Mouse (Mus musculus) right cerebral cortex, adult 2 months (tissue): Measurements from ENCODE around the gene Klhl5.

Experiments used
- DNase-seq, 2 experiments: peaks; one replicate each; pipeline ENCODE4 v3.0.0; 2021 to 2022; ENCODE audit warnings: low spot score in 2 of 2

The Klhl5 gene

DNA sequence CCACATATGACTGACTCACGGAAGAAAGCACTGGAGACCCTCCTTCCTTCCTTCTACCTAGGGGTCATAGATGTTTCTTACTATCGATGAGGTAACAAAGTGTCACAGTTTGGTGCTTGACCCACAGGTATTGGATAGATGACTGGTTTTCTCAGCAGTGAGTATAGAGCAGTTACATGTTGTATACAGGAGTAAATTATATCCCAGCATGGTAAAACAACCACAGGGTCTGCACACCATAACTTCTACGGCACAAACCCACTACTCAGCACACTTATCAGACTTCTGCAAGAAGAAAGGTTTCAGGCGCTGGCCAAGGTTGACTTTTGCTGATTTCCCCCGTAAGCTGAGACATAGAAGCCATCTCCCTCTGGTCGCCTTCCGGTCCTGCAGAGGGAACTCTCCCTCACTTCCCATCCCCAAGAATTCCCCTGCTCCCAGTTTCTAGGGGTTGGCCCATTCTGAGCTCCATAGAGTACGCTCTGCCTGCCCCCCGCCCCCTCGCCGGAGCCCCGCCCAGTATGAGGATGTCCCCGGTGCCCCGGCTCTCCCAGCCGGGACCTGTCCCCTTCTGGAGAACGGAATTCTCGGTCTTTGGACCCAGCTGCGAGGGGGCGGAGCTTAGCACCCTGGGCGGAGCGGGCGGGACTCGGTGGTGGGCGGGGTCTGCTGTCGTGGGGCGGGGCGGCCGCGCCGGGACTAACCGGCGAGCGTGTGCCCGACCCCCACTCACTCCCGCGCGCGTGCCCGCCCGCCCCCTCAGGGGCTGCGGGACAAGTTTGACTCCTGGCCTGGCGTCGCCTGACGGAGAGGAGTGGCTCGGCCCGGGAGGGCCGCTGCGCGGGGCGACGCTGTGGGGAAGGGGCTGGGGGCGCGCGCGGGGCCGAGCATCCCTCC lies at the start of gene Klhl5:
Gene Klhl5, plus strand, starts transcription at position 664 of the 897 bp plus-strand sequence.
- peak; percentile 75 to 76 for DNase-seq

DNA sequence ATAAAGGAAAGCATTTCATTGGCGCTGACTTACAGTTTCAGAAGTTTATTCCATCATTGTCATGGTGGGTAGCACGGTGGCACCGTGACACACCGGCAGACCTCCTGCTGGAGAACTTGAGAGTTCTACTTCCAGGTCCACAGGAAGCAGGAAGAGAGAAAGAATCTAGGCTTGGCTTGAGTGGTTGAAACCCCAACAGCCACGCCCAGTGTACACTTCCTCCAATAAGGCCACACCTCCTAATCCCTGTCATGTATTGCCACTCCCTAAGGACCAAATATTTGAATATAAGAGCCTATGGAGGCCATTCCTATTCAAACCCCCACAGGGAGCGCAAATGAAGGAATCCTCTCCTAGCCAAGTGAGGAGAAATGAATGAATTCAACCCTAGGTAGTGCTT lies 49.7 kb upstream of the Klhl5 start:
- no peak for DNase-seq

DNA sequence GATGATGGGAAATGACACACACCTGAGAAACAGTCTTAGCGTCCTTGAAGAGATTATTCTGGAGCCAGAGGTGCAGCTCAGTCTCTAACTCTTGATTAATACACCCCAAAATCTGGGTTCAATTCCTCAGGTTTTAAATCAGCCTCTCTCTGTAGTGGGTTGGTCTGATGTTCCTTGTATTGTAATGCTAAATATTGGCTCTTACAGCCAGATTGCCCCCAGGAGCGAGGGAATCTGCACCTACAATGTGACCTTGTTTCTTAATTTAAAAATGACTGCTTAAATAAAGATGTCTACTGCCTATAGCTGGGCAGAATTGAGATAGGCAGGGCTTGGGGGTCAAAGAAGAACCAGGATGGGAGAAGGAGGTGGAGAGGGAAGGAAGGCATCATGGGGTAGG lies 47.5 kb upstream of the Klhl5 start:
- DNase-seq: no peak

DNA sequence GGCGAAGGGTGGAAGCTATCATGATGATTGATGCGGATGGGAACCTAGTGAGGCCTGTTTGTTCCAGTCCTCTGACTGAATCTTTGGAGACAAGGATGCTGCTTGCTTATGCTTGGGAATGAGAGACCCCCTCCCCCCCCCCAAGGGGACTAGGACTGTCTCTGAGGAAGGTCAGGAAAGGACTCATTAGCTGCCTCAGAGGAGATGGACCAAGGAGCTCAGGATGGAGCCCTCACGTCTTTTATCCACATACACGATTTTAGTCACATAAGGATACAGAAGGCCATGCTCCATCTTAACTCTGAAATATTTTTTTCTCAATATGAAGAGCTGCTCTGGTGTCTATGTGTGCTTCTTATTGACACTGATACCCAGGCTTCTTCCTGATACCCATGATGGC lies 45.1 kb upstream of the Klhl5 start:
- DNase-seq: no peak

DNA sequence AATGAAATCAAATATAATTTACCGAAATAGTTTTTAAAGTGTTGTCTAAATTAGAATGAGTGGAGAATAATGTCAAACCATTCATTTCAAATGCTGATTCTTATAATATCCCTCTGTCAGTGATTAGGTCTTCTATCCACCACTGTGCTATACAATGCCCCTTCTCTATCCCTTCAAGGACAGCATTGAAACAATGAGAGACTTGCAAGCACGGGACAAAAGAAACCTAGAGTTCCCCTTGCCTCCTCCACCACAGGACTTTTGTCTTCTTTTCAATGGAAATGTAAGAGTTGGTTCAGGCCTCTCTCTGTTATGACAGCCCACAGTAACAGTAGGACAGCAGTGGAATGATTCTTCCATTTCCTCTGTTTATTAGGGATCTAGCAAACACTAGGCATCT lies 44.1 kb upstream of the Klhl5 start:
- no peak for DNase-seq

DNA sequence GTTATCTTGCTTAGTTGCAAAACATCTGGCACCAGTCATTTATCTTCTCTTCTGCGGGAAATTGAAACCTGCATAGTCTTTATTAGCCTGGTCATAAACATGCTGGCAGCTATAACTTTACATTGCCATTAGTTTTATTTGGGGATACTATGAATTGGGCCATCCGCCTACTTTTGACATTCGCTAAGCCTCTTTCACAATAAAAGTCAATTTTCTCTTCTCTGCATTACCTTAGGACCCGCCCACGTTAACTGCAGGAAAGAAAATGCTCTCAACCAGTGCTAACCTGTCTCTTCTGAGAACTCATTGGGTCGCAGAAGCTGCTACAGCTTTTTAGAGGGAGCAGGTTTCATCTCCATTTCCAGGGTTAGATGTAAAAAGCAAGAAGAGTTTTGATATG lies 39.2 kb upstream of the Klhl5 start:
- no peak for DNase-seq

DNA sequence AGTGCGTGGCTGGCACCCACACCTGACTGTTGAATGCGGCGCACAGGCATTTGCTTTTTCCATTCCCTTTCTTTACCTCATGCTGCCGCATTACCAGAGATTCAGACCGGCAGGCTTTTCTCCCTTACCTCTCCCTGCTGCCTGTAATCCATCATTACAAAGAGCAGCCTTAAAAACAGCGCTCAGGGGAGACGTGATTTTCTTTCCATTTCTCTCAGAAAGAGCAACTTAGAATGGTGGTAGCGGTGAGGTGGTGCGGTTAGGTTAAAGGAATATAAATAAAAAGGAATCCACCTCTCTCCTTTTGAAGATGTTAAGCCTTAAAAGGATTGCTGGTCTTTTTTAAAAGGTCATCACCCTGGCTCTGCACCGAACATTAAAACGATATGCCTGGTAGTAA lies 37.5 kb upstream of the Klhl5 start:
- DNase-seq: no peak

DNA sequence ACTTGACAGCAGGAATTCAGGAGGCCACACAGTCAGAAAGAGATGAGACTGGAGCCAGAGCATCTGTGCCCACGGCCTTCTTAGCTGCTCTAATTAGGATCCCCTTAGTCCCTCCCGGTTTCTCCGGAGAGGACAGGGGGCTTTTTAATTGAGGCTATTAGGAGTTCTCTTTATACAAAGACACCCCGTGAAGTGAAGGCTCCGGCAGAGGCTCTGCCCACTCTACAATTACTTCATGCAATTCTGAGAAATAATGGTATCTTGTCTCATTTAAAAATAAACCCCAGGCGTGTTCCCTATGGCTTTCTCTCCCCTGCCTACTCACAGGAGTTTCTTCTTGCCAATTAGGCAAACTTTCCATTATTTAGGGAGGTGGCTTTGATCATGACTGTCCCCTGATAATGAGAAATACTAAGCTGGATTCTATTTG lies 35.6 kb upstream of the Klhl5 start:
- DNase-seq: peak; percentile 5 to 11

DNA sequence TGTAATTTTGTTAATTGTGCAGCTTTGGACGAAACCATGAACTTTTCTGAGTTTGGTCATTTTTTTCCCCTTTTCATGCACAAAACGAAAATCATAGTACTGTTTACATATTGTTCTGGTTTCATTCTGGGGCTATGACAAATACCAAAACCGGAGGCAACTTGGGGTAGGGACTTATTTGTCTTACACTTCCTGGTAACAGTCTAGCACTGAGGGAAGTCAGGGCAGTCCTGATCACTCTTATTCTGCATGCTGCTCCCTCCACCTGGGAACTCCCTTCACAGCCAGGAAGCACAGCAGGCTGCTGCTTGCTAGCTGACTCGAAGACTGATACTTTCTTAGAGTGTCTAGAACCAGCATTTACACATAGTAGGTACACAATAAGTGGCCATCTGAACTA lies 34.1 kb upstream of the Klhl5 start:
- DNase-seq: no peak

DNA sequence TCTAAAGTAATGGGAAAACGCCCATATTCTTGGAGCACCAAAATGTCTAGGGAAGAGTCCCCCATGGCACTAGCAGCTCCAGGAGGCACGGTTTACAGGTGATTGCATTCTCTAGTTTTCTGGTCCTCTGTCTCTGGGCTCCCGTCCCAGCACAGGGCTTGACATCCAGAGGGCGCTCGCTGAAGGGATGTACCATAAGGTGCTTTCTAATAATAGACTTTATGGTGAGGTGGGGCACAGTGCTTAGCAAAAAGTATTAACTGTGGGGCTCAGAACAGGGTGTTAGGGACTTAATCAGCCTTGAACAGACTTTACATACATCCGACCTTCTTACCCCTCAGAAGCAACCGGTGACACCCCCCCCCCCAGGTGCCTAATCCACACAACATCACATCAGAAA lies 32.6 kb upstream of the Klhl5 start:
- DNase-seq: no peak

DNA sequence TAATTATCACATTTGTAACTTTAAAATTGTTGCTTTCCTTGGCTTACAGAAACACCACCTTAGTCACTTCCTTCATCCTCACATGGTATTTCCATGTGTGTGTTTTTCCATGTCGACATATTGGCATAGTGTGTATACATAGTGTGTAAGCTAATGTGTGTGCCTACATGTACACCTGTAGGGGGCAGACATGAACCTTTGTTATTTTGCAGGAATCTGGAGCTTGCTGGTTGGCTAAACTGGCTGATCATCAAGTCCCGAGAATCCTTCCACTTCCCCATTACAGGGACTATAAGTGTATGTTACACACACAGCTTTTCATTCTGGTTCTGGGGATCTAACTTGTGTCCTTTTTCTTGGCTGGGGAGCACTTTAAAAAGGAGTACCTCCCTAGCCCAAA lies 31.3 kb upstream of the Klhl5 start:
- no peak for DNase-seq

DNA sequence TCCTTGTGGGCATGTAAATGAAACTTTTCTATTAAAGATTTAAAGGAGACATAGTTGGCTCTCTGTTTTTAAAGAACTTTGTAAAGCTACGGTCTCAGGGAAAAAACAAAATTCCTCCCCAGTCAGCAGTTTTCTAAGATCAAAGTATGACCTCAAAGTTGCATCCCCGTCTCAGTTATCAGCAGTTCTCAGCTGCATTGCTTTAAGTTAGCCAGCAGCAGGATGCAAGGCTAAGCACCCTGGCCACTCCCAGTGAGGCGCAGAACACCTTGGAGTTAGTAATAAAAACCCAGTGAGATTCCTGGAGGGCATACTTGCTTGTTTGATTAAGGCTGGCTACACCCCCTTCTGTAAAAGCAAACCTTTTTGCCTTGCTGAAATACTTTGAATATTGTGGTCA lies 30.6 kb upstream of the Klhl5 start:
- DNase-seq: no peak

DNA sequence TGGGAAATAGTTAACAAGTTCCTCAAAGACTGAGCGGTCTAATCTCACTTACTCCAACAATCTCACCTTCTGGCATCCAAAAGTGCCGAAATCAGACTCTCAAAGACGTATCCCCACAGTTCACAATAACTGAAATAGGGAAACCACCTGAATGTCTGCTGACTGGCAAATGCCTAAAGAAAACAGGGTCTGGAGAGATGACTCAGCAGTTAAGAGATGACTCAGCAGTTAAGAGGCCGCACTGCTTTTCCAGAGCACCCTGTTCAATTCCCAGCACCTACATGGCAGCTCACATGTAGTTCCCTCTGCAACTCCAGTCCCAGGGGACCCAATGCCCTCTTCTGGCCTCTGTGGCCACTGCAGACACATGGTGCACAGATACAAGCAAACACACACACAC lies 29.3 kb upstream of the Klhl5 start:
- no peak for DNase-seq

DNA sequence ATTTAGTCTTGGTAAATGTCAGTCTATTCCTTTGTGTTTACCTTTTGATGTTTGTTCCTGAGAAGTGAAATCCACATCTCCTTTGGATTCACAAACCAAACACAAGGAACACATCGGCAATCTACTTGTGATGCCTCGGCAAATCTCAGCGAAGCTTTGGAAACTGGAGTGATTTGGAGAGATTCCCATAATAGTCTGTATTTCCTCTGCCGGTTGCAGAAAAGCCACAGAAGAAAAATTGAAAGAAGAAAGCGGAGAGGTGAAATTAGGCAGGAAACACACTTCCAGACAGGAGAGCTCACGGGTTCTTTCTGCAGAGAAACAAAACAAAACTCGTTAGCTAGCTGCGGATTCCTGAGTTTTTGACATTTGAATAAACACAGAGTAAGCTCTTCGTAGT lies 27.5 kb upstream of the Klhl5 start:
- peak; percentile 53 to 67 for DNase-seq

DNA sequence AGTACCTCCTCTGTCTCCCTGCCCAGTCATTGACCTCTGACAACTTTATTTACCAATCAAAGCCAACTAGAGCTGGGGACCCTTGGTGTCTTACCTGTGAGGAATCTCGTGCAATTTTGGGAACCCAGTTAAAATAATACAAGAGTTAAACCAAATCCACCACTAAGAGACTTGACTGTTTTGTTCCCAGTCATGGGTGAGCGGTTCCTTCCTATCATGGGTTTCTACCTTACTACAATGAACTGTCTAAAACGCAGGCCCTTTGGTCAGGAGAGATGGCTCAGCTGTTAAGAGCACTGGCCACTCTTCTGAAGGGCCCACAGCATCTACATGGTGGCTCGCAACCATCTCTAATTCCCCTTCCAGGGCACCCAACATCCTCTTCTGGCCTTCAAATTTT lies 25.5 kb upstream of the Klhl5 start:
- DNase-seq: no peak

DNA sequence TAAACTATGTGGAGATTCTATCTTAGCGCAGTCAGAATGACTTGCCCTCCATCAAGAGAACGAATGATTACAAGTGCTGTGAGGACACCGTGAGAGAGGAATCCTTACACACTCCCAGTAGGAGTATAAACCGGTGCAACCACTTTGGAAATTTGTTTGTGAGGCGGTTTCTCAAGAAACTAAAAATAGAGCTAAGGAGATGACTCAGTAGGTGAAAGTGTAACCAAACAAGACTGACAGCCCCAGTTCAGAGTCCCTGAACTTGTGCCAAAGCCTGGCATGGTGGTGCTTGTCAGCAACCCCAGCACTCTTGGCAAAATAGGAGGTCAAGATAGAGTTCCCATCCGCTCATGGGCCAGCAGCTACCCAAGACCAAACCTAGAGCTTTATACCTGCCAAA lies 20.8 kb upstream of the Klhl5 start:
- DNase-seq: no peak

DNA sequence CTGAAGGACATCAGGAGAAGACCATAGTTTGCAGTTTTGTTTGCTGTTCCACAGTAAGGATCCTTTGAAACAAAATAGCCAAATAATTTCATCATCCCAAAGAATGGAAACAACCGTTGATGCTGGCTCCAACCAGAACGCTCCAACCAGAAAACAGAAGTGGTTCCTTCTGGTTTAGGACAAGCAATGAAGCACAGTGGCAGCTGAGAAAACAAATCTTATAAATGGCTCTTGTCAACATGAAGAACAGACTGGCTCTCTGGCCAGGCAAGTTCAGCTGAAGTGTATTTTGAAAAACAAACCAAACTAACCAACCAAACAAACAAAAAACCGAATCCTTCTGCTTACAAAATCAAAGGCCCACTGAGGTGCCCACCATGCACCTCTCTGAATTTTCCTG lies 17.6 kb upstream of the Klhl5 start:
- no peak for DNase-seq

DNA sequence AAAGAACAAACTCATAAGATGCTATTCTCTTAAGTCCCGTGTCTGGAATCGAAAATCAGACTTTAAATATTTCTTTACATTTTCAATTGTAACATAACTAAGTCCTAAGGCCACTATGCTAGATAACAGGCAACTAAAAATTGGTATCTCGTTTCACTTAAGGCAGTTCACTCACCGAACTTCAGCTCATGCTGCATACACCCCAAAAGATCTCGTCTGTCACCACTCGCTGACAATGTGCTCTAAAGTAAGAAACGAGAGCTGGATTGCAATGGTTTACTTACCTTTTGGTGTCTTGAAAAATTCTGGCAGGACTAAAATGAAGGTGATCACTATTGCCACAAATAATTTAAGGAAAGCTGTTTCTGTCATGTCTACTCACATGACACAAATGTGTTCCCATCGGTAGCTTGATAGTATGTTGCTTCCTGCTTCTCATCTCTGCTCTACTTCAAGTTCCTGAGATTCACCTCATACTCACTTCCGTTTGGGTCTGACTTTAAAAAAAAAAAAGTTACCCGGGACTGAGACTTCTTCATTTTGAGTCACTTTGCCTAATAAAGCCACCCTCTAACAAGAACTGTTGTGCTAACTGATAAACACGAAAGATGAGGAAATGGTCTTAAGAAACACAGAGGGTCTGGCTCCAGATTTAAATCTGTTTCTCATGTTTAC lies 16.0 kb upstream of the Klhl5 start:
- no peak for DNase-seq

DNA sequence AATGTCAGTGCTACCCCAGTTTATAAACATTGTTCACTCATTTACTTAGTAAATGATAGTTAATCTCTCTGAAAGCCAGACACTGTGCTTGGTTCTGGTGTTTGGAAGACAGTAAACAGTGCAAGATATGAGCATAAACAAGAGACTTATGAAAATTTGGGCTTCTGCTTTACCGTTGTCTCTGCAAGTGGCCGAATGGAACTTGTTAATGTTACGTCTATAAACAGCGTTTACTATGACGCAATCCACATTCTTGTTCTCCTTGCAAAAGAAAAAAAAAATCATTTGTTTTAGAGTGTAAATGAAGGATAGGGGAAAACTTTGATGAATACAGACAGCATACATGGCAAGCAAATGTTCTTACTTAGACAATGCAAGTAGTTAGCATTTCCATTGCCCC lies 15.4 kb upstream of the Klhl5 start, which contains the start of gene Tmem156:
Gene Tmem156, minus strand, starts transcription at position 212 of the 400 bp plus-strand sequence.
- no peak for DNase-seq

DNA sequence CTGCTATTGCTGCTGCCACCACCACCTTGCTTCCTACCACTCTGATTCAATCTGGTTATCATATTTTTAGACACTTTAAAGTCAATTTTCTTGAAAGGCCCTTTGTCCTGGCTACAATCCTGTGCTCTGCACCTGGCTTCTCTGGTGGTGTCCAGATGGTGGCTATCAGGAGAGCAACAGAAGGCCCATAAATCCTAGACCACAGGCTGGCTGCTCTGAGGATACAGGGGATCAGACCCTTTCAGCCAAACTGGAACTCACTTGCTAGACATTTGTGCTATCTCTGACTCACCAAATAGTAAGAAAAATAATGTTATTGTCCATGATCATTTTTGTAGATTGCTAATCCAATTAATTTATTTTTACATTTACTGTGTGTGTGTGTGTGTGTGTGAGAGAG lies 13.6 kb upstream of the Klhl5 start:
- DNase-seq: no peak

DNA sequence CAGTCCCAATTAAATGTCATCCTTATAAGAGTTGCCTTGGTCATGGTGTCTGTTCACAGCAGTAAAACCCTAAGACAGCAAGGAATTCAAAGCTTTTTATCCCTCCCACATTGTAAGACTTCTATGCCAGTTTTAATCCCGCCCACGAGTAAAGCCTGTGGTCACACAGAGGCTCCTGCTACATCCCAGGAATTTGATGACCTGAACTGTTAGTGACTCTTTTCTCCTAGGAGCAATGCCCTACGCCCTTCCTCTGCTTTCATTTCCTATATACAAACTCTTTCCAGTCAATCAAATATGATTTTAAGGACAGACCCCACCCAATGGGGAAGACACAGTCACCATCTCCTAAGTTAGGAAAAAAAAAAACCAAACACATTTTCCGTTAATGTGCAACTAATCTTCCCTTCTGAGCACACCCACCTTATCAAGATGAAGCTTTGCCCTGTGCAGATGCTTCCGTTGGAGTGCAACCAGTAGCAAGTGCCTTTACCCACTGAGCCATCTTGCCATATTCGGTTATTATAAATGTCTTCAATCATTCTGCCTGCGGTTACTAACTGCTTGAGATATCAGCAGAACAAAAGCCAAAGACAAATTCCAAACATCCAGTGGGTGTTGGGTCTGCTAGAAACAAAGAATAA lies 12.3 kb upstream of the Klhl5 start:
- no peak for DNase-seq

DNA sequence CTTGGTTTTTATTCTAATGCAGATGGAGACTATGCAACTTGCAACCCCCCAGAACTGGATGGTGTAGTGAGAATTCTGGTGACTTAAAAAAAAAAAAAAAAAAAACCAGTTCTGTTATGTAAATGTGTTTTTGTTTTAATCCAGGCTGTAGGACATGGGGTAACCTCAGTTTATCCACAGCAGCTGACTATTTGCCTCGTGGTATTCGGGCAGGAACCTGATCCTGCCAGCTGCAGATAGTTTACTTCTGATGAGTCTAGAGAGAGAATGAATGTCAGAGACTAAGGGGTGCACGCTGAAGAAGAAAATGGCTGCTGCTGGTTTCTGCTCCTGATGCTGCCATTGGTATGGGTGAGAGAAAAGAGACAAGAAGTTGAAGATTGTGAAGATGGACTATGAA lies 11.3 kb upstream of the Klhl5 start:
- DNase-seq: no peak

DNA sequence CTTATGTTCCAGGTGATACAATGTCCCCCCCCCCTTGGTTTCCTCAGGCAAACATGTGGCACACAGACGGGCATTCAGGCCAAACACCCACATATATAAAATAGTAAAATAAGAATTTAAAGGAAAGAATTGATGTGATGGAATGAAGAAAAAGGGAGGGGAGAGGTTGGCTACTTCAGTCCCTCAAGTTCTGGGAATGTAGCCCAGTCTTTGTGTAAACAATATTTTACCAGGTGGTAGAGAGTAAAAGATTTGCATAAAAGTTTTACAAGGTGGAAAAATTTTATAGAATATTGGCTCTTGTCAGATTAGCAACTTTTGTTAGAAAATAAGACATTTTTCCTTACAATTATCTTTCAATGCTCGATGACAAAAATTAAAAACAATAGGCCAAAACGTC lies 10.5 kb upstream of the Klhl5 start:
- no peak for DNase-seq
